Mouse (Mus musculus): ENCODE data around the gene Ulk4.

DNA sequence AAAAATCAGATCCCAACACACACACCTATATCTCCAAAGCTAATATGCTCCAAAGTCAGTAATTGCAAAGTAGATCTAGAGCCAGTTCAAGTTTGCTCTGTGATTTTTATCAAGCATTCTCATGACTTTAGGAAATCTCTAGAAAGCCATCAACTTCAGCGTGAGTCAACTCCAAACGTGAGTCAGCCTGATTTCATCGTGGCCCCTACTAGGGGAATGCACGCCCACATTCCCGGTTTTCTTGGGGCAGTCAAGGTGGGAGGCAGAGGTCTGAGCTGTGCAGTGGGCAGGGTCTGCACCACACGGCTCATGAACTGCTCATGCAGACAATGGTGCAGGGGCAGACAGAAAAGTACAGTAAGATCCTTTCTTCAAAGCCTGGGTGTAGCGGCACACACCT lies 271.0 kb downstream of the Ulk4 start:
- TF ChIP-seq EP300 (IDR thresholded peaks at IDR 0.05; ENCODE audit: low read depth in 1 of 2, low read length in 2 of 2), result no peak
- TF ChIP-seq ELF1 (IDR thresholded peaks at IDR 0.05; ENCODE audit: low read depth, low read length), result no peak
- TF ChIP-seq GABPA (IDR thresholded peaks at IDR 0.05; ENCODE audit: low read depth, low read length), result no peak
- TF ChIP-seq ZNF384 (IDR thresholded peaks at IDR 0.05; ENCODE audit: low read depth, low read length), result no peak
- TF ChIP-seq BHLHE40 (IDR thresholded peaks at IDR 0.05; ENCODE audit: borderline replicate concordance, low read depth, low read length), result no peak
- no peak for TF ChIP-seq E2F4 (IDR thresholded peaks at IDR 0.05; ENCODE audit: borderline replicate concordance, low read depth, low read length)
- TF ChIP-seq TBP (IDR thresholded peaks at IDR 0.05; ENCODE audit: low read depth, low read length), result no peak
- no peak for TF ChIP-seq POLR2A (IDR thresholded peaks at IDR 0.05; ENCODE audit: control insufficient read depth in 1 of 2, insufficient read depth in 1 of 2, low read depth in 1 of 2, low read length in 2 of 2, poor library complexity in 1 of 2)
- TF ChIP-seq CTCF (IDR thresholded peaks at IDR 0.05 in 2 of 3, conservative IDR thresholded peaks at IDR 0.05 in 1 of 3; ENCODE audit: control insufficient read depth in 1 of 3, insufficient read depth in 1 of 3, low read depth in 2 of 3, low read length in 3 of 3, poor library complexity in 1 of 3, severe bottlenecking in 1 of 3), result no peak
- no peak for TF ChIP-seq POLR2AphosphoS2 (IDR thresholded peaks at IDR 0.05; ENCODE audit: low read length)
- no peak for TF ChIP-seq POLR2AphosphoS5 (IDR thresholded peaks at IDR 0.05; ENCODE audit: borderline replicate concordance, low read depth, low read length)
- no peak for TF ChIP-seq USF2 (IDR thresholded peaks at IDR 0.05; ENCODE audit: borderline replicate concordance in 1 of 2, insufficient read depth in 1 of 2, low read depth in 1 of 2, low read length in 2 of 2)
- TF ChIP-seq GATA1 (IDR thresholded peaks at IDR 0.05; ENCODE audit: low read depth, low read length), result no peak
